Mouse (Mus musculus) frontal cortex, postnatal 10 days (tissue): ENCODE data around the gene Lrba.

Source experiments
- DNase-seq, 2 experiments: peaks; one replicate each; pipeline ENCODE4 v3.0.0; 2022; ENCODE audit warnings: low spot score in 2 of 2, mixed read lengths in 1 of 2

The Lrba gene

GRCm38 (mm10) chr3:86793264-86793663 is 568.8 kb downstream of the Lrba start:
- no peak for DNase-seq

- no peak for DNase-seq
These were observed 569.3 kb downstream of the Lrba start for GRCm38 (mm10) chr3:86793720-86794191.

- DNase-seq, result no peak
These were observed 572.2 kb downstream of the Lrba start for GRCm38 (mm10) chr3:86796716-86797115.

- DNase-seq, result no peak
These were observed 573.5 kb downstream of the Lrba start for GRCm38 (mm10) chr3:86797871-86798460.

- DNase-seq, result no peak
These were observed 574.6 kb downstream of the Lrba start for GRCm38 (mm10) chr3:86799041-86799440.

GRCm38 (mm10) chr3:86800841-86801240 is 576.4 kb downstream of the Lrba start:
- DNase-seq, result no peak

GRCm38 (mm10) chr3:86802825-86803224 is 578.3 kb downstream of the Lrba start:
- DNase-seq, result no peak

GRCm38 (mm10) chr3:86804265-86804664 is 579.8 kb downstream of the Lrba start:
- no peak for DNase-seq

- DNase-seq, result no peak
These were observed 582.4 kb downstream of the Lrba start for GRCm38 (mm10) chr3:86806834-86807233.

GRCm38 (mm10) chr3:86807750-86808467 is 583.4 kb downstream of the Lrba start:
- peak; percentile 61 to 71 for DNase-seq

- DNase-seq, result no peak
These were observed 584.7 kb downstream of the Lrba start for GRCm38 (mm10) chr3:86809199-86809598.

- DNase-seq, result no peak
These were observed 585.2 kb downstream of the Lrba start for GRCm38 (mm10) chr3:86809646-86810045.

- no peak for DNase-seq
These were observed 586.4 kb downstream of the Lrba start for GRCm38 (mm10) chr3:86810908-86811307.

- peak; percentile 59 to 73 for DNase-seq
These were observed 588.2 kb downstream of the Lrba start for GRCm38 (mm10) chr3:86812689-86813088.

GRCm38 (mm10) chr3:86818001-86818585 is 593.6 kb downstream of the Lrba start:
- no peak for DNase-seq

- DNase-seq, result no peak
These were observed 594.9 kb downstream of the Lrba start for GRCm38 (mm10) chr3:86819372-86819771.

- DNase-seq, result no peak
These were observed 595.9 kb downstream of the Lrba start for GRCm38 (mm10) chr3:86820344-86820743.

- no peak for DNase-seq
These were observed 596.9 kb downstream of the Lrba start for GRCm38 (mm10) chr3:86821383-86821782.

GRCm38 (mm10) chr3:86827506-86827905 is 603.0 kb downstream of the Lrba start:
- no peak for DNase-seq

- no peak for DNase-seq
These were observed 607.6 kb downstream of the Lrba start for GRCm38 (mm10) chr3:86832115-86832514.
